8 mouse cellular contexts compared by ENCODE assay signal in genomic region chr11:119227591-119227990, GRCm38 (mm10). TPM values are rescaled to one million over a fixed set of nuclear protein-coding genes. Genes with fewer than 3 reads are reported as not detected.
DNase-seq lines count a peak whose midpoint lies in the region; ATAC-seq lines count a peak whose summit lies in the region.

No protein-coding gene starts in this region.

- H3K27me3 ChIP-seq in neural tube, embryonic 11.5 days (ENCODE audit: control insufficient read depth, insufficient read depth, low read length): no peaks in the 10 kb centered on the region
- no peaks in the 10 kb centered on the region for H3K27me3 ChIP-seq in forebrain, embryonic 16.5 days (replicated peaks; ENCODE audit: control insufficient read depth, insufficient read depth, low read length)
- 0 out of 2 replicates have a peak, but pooled peaks cover 6% of the 10 kb centered on the region for H3K27me3 ChIP-seq in limb, embryonic 15.5 days
- no peaks in the 10 kb centered on the region for H3K27me3 ChIP-seq in stomach, embryonic 15.5 days (replicated peaks)

- peak overlapping the region; percentile 89; the same call in 1 of the 2 replicates for H3K27ac ChIP-seq in neural tube, embryonic 11.5 days (ENCODE audit: low read depth, low read length)
- peak overlapping the region; percentile 61 for H3K27ac ChIP-seq in forebrain, embryonic 16.5 days (ENCODE audit: low read length)
- H3K27ac ChIP-seq in limb, embryonic 15.5 days: no peak overlapping the region
- H3K27ac ChIP-seq in stomach, embryonic 15.5 days: peak overlapping the region; percentile 67; the same call in 1 of the 2 replicates

- peak overlapping the region; percentile 80 for H3K4me3 ChIP-seq in neural tube, embryonic 11.5 days (ENCODE audit: low read depth, low read length)
- H3K4me3 ChIP-seq in forebrain, embryonic 16.5 days (replicated peaks; ENCODE audit: low read length): peak overlapping the region; percentile 74
- peak overlapping the region; percentile 66 for H3K4me3 ChIP-seq in limb, embryonic 15.5 days
- H3K4me3 ChIP-seq in stomach, embryonic 15.5 days (replicated peaks): peak overlapping the region; percentile 80

- peak overlapping the region; percentile 88 for H3K9ac ChIP-seq in neural tube, embryonic 11.5 days (ENCODE audit: low read length)
- H3K9ac ChIP-seq in forebrain, embryonic 16.5 days (replicated peaks; ENCODE audit: low read depth, low read length): peak overlapping the region; percentile 92
- H3K9ac ChIP-seq in limb, embryonic 15.5 days: peak overlapping the region; percentile 59
- peak overlapping the region; percentile 83 for H3K9ac ChIP-seq in stomach, embryonic 15.5 days

- no peak for ATAC-seq in neural tube, embryonic 11.5 days (ENCODE audit: insufficient read depth, low FRiP score, low TSS enrichment)
- ATAC-seq in forebrain, embryonic 16.5 days: no peak
- no peak for ATAC-seq in limb, embryonic 15.5 days (ENCODE audit: insufficient number of reproducible peaks, low FRiP score, low TSS enrichment, low read depth)
- ATAC-seq in stomach, embryonic 15.5 days (ENCODE audit: insufficient read depth, low FRiP score, low read depth): no peak
- ATAC-seq in inflammation-experienced regulatory T-cells, adult 6 months: no peak

- peak overlapping the region; percentile 97 for H3K4me2 ChIP-seq in neural tube, embryonic 11.5 days (ENCODE audit: low read depth)
- H3K4me2 ChIP-seq in forebrain, embryonic 16.5 days (ENCODE audit: low read length): peak overlapping the region; percentile 100
- H3K4me2 ChIP-seq in limb, embryonic 15.5 days: peak overlapping the region; percentile 99
- peak overlapping the region; percentile 99 for H3K4me2 ChIP-seq in stomach, embryonic 15.5 days

- peaks cover 28% of the 10 kb centered on the region for H3K4me1 ChIP-seq in neural tube, embryonic 11.5 days (ENCODE audit: control insufficient read depth, insufficient read depth, low read length)
- H3K4me1 ChIP-seq in forebrain, embryonic 16.5 days (replicated peaks; ENCODE audit: control insufficient read depth, insufficient read depth, low read length): peaks cover 59% of the 10 kb centered on the region
- H3K4me1 ChIP-seq in limb, embryonic 15.5 days: peaks cover 51% of the 10 kb centered on the region
- peaks cover 34% of the 10 kb centered on the region for H3K4me1 ChIP-seq in stomach, embryonic 15.5 days

- no peak for DNase-seq in neural tube, embryonic 11.5 days (ENCODE audit: low spot score)
- no peak for DNase-seq in neural tube, embryonic 10.5 days (ENCODE audit: extremely low spot score, low spot score)
- DNase-seq in left cerebral cortex, adult 9 months (ENCODE audit: low spot score in 2 of 2): no peak
- no peak for DNase-seq in frontal cortex, postnatal 10 days (ENCODE audit: low spot score in 2 of 2)

- no peaks in the 10 kb centered on the region for H3K9me3 ChIP-seq in neural tube, embryonic 11.5 days (ENCODE audit: control insufficient read depth, low read length)
- H3K9me3 ChIP-seq in forebrain, embryonic 16.5 days (ENCODE audit: control insufficient read depth, low read length): no peaks in the 10 kb centered on the region
- no peaks in the 10 kb centered on the region for H3K9me3 ChIP-seq in limb, embryonic 15.5 days
- H3K9me3 ChIP-seq in stomach, embryonic 15.5 days: no peaks in the 10 kb centered on the region

- H3K36me3 ChIP-seq in neural tube, embryonic 11.5 days (ENCODE audit: control insufficient read depth, insufficient read depth, low read length): no peaks in the 10 kb centered on the region
- H3K36me3 ChIP-seq in forebrain, embryonic 16.5 days (ENCODE audit: control insufficient read depth, insufficient read depth): no peaks in the 10 kb centered on the region
- H3K36me3 ChIP-seq in limb, embryonic 15.5 days: no peaks in the 10 kb centered on the region
- H3K36me3 ChIP-seq in stomach, embryonic 15.5 days: no peaks in the 10 kb centered on the region

- 6% methylated on average over 12 of the region's 12 CpGs for whole genome bisulfite sequencing in neural tube, embryonic 11.5 days
- 2% methylated on average over 12 of the region's 12 CpGs for WGBS in forebrain, embryonic 16.5 days
- WGBS in limb, embryonic 15.5 days: 1% methylated on average over 12 of the region's 12 CpGs
- 2% methylated on average over 12 of the region's 12 CpGs for WGBS in stomach, embryonic 15.5 days

RNA-seq across cellular contexts. Expression of gene Tbc1d16, which starts 0.7 kb away (rescaled TPM):
- polyA plus RNA-seq in neural tube, embryonic 11.5 days (2014; fragmentation: Nextera tagmentation; extraction: Ambion mirVana): 15.2 and 16.8 TPM in 2 replicates
- polyA plus RNA-seq in forebrain, embryonic 16.5 days (2015; fragmentation: Nextera tagmentation; extraction: Ambion mirVana): 52.3 and 54.6 TPM in 2 replicates
- 17.4 and 18.3 TPM in 2 replicates for polyA plus RNA-seq in limb, embryonic 15.5 days (2015; fragmentation: Nextera tagmentation; extraction: Ambion mirVana)
- 18.7 and 19.3 TPM in 2 replicates for polyA plus RNA-seq in stomach, embryonic 15.5 days (2015; fragmentation: Nextera tagmentation; extraction: Ambion mirVana)
- under 1 TPM; 0.20 to 0.55 (median 0.33) TPM for polyA plus RNA-seq in inflammation-experienced regulatory T-cells, adult 6 months (2017; shearing (Covaris generic))

RNA-seq across cellular contexts. Expression of gene Ccdc40, which starts 0.8 kb away (rescaled TPM):
- 14.8 and 15.3 TPM in 2 replicates for polyA plus RNA-seq in neural tube, embryonic 11.5 days (2014; fragmentation: Nextera tagmentation; extraction: Ambion mirVana)
- 11.5 and 14.1 TPM in 2 replicates for polyA plus RNA-seq in forebrain, embryonic 16.5 days (2015; fragmentation: Nextera tagmentation; extraction: Ambion mirVana)
- polyA plus RNA-seq in limb, embryonic 15.5 days (2015; fragmentation: Nextera tagmentation; extraction: Ambion mirVana): 1.9 and 2.2 TPM in 2 replicates
- polyA plus RNA-seq in stomach, embryonic 15.5 days (2015; fragmentation: Nextera tagmentation; extraction: Ambion mirVana): 2.1 and 2.6 TPM in 2 replicates
- 1 to 10 TPM; 1.6 to 4.2 (median 3.3) TPM for polyA plus RNA-seq in inflammation-experienced regulatory T-cells, adult 6 months (2017; shearing (Covaris generic))

RNA-seq across cellular contexts. Expression of gene Gaa, which starts 40.1 kb away (rescaled TPM):
- 21.4 and 24.1 TPM in 2 replicates for polyA plus RNA-seq in neural tube, embryonic 11.5 days (2014; fragmentation: Nextera tagmentation; extraction: Ambion mirVana)
- 59.8 and 69.7 TPM in 2 replicates for polyA plus RNA-seq in forebrain, embryonic 16.5 days (2015; fragmentation: Nextera tagmentation; extraction: Ambion mirVana)
- polyA plus RNA-seq in limb, embryonic 15.5 days (2015; fragmentation: Nextera tagmentation; extraction: Ambion mirVana): 82.0 and 90.8 TPM in 2 replicates
- polyA plus RNA-seq in stomach, embryonic 15.5 days (2015; fragmentation: Nextera tagmentation; extraction: Ambion mirVana): 62.6 and 64.3 TPM in 2 replicates
- 10 to 100 TPM in 2 of 3 experiments, 1 to 10 TPM in 1; 9.2 to 13.4 (median 11.8) TPM for polyA plus RNA-seq in inflammation-experienced regulatory T-cells, adult 6 months (2017; shearing (Covaris generic))

Comparison
In these comparisons a context has a peak if more than half of its experiments do, and no peak if none do; other contexts are left out.
1. RNA of gene Tbc1d16, which starts 0.7 kb away (polyA plus RNA-seq): 52.3 to 54.6 TPM in forebrain, embryonic 16.5 days, 18.7 to 19.3 TPM in stomach, embryonic 15.5 days, 17.4 to 18.3 TPM in limb, embryonic 15.5 days and 15.2 to 16.8 TPM in neural tube, embryonic 11.5 days; 0.20 to 0.55 TPM in inflammation-experienced regulatory T-cells, adult 6 months; every median in the first group is over 10 times any median in the second.
2. Peak in every context shown above with its lines, with median percentiles within 50 percentile points of each other: H3K4me2 ChIP-seq, H3K4me3 ChIP-seq and H3K9ac ChIP-seq.